Mouse (Mus musculus) bone marrow macrophage, adult 2 months (primary cell): ENCODE measurements around the gene Draxin.

Experiments
- CTCF ChIP-seq: IDR thresholded peaks from 2 replicates; pipeline ENCODE4 v1.5.1; 2012; ENCODE audit warnings: low read depth, mild to moderate bottlenecking, low read length, moderate library complexity
- POLR2A ChIP-seq: IDR thresholded peaks from 2 replicates; pipeline ENCODE4 v1.6.1; 2012; ENCODE audit warnings: mild to moderate bottlenecking, low read depth, low read length, borderline replicate concordance

- no peak for TF ChIP-seq CTCF
- TF ChIP-seq POLR2A, result no peak
Observed at GRCm38 (mm10) chr4:148079212-148079611, 51.3 kb downstream of the Draxin start.
